Mouse (Mus musculus) cortical plate, adult 2 months (tissue): ENCODE measurements around the gene Defb21. TPM values are rescaled to one million over a fixed set of nuclear protein-coding genes. Genes with fewer than 3 reads are reported as not detected.

Source experiments
- H3K27ac ChIP-seq: fragments of 200-500 bp; 2 replicates; pipeline ENCODE4 v1.5.1; 2012; ENCODE audit warnings: low read length, control low read depth, inconsistent platforms; ENCODE audit not compliant: insufficient read depth
- H3K4me1 ChIP-seq: fragments of 200-500 bp; 2 replicates; pipeline ENCODE4 v1.6.1; 2011; ENCODE audit warnings: low read length; ENCODE audit not compliant: control insufficient read depth, insufficient read depth
- H3K4me3 ChIP-seq: fragments of 200-500 bp; 2 replicates; pipeline ENCODE4 v1.5.1; 2011; ENCODE audit warnings: mild to moderate bottlenecking, low read length, control low read depth; ENCODE audit not compliant: insufficient read depth
- CTCF ChIP-seq: fragments of 200-500 bp; IDR thresholded peaks from 2 replicates; pipeline ENCODE4 v1.5.1; 2011; ENCODE audit warnings: mild to moderate bottlenecking, control low read depth, low read length; ENCODE audit not compliant: insufficient read depth; ENCODE audit errors: extremely low read depth
- POLR2A ChIP-seq: fragments of 200-500 bp; IDR thresholded peaks from 2 replicates; pipeline ENCODE4 v1.6.1; 2011; ENCODE audit warnings: mild to moderate bottlenecking, low read length, control low read depth; ENCODE audit not compliant: insufficient read depth; ENCODE audit errors: extremely low read depth
- polyA plus RNA-seq: library from polyadenylated mRNA; depleted of rRNA; stranded (reverse); fragments of >200 nt; gene quantifications from 2 replicates; pipeline ENCODE4 v1.2.3, GENCODE M21; 2012; rRNA removed

The Defb21 gene
- polyA plus RNA-seq, 1 experiment: not detected

GRCm38 (mm10) chr2:152622953-152623352, 50.4 kb downstream of the Defb21 start, which contains the start of gene Defb25:
Gene Defb25, minus strand, starts transcription at chr2:152623053.
- no peak within 1 kb of the TSS for H3K4me3 ChIP-seq
- no peaks in the 10 kb centered on the region for H3K4me1 ChIP-seq
- no peak within 1 kb of the TSS for H3K27ac ChIP-seq
- TF ChIP-seq CTCF: no peak
- TF ChIP-seq POLR2A: no peak

Other genes with a start within 250 kb of the Defb21 start
- gene Rbck1, start 240.1 kb upstream of the Defb21 start, polyA plus RNA-seq: 197 and 210 TPM in 2 replicates
- gene Trib3, start 228.7 kb upstream of the Defb21 start, polyA plus RNA-seq: 0.40 and 0.61 TPM in 2 replicates
- gene Nrsn2, start 196.1 kb upstream of the Defb21 start, polyA plus RNA-seq: 72.3 and 81.3 TPM in 2 replicates
- gene Sox12, start 174.7 kb upstream of the Defb21 start, polyA plus RNA-seq: 17.0 and 18.6 TPM in 2 replicates
- 6.5 and 7.1 TPM in 2 replicates for gene Zcchc3, start 157.7 kb upstream of the Defb21 start, polyA plus RNA-seq
- 2.8 and 3.7 TPM in 2 replicates for gene 6820408C15Rik, start 157.2 kb upstream of the Defb21 start, polyA plus RNA-seq
- not detected in 2 replicates for gene Defb23, start 108.1 kb upstream of the Defb21 start, polyA plus RNA-seq
- gene Defb20, start 95.7 kb upstream of the Defb21 start, polyA plus RNA-seq: 0.56 TPM in 1 of 2 replicates, not detected in the other
- gene Defb22, start 82.6 kb upstream of the Defb21 start, polyA plus RNA-seq: not detected in 2 replicates
- not detected in 2 replicates for gene Defb26, start 61.1 kb upstream of the Defb21 start, polyA plus RNA-seq
- gene Defb28, start 54.5 kb upstream of the Defb21 start, polyA plus RNA-seq: not detected in 2 replicates
- gene Defb29, start 32.6 kb upstream of the Defb21 start, polyA plus RNA-seq: not detected in 2 replicates
- gene Gm17416, start 3.4 kb upstream of the Defb21 start, polyA plus RNA-seq: not detected in 2 replicates
- gene Defb19, start 7.6 kb downstream of the Defb21 start, polyA plus RNA-seq: not detected in 2 replicates
- gene Defb45, start 26.7 kb downstream of the Defb21 start, polyA plus RNA-seq: not detected in 2 replicates
- not detected in 2 replicates for gene Defb36, start 31.6 kb downstream of the Defb21 start, polyA plus RNA-seq
- not detected in 2 replicates for gene Defb25, start 50.3 kb downstream of the Defb21 start, polyA plus RNA-seq
- 0.78 and 0.90 TPM in 2 replicates for gene Rem1, start 54.2 kb downstream of the Defb21 start, polyA plus RNA-seq
- 65.9 and 68.4 TPM in 2 replicates for gene H13, start 96.7 kb downstream of the Defb21 start, polyA plus RNA-seq
- 20.0 and 21.5 TPM in 2 replicates for gene Mcts2, start 114.3 kb downstream of the Defb21 start, polyA plus RNA-seq
- gene Id1, start 163.5 kb downstream of the Defb21 start, polyA plus RNA-seq: 74.2 and 81.0 TPM in 2 replicates
- 6.3 and 6.9 TPM in 2 replicates for gene Cox4i2, start 181.4 kb downstream of the Defb21 start, polyA plus RNA-seq